24 mouse cellular contexts compared by ENCODE assay signal in genomic region chr4:87707386-87707785, GRCm38 (mm10).
DNase-seq lines count a peak whose midpoint lies in the region; ATAC-seq and TF ChIP-seq lines count a peak whose summit lies in the region.
"Had no signal": no experiment of that assay in that cellular context is flagged by ENCODE, and none has a peak within 500 bp of the region (broad histone marks: within the 10 kb centered on the region; RNA-seq: fewer than 3 reads in every experiment).

No protein-coding gene starts in this region.

- H3K79me2 ChIP-seq in heart, adult 2 months (replicated peaks; ENCODE audit: control insufficient read depth, insufficient read depth, low read length), result no peaks in the 10 kb centered on the region

- H3K36me3 ChIP-seq in heart, adult 2 months (ENCODE audit: control insufficient read depth, insufficient read depth, low read length), result no peaks in the 10 kb centered on the region
- H3K36me3 ChIP-seq: embryonic facial prominence, embryonic 10.5 days; embryonic facial prominence, embryonic 12.5 days; forebrain, embryonic 15.5 days; G1E had no signal

- TF ChIP-seq EP300 in heart, adult 2 months (IDR thresholded peaks at IDR 0.05; ENCODE audit: insufficient read depth, low read depth, low read length), result no peak

- 65% methylated on average over 2 of the region's 2 CpGs for WGBS in heart, adult 2 months

- no peak for TF ChIP-seq POLR2A in heart, adult 2 months (IDR thresholded peaks at IDR 0.05; ENCODE audit: insufficient read depth, low read depth, low read length)

- H3K9ac ChIP-seq in heart, adult 2 months (ENCODE audit: low read depth, low read length), result no peak overlapping the region
- H3K9ac ChIP-seq: embryonic facial prominence, embryonic 12.5 days; forebrain, embryonic 13.5 days; forebrain, embryonic 15.5 days; forebrain, postnatal 0 days had no signal

- DNase-seq in heart, adult 11 months, result peak; percentile 55
- DNase-seq in heart, adult 2 months, result no peak
- DNase-seq in ES-CJ7 (ENCODE audit: low read depth, low spot score) (peak; percentile 68), R1 (ENCODE audit: low read depth, low spot score) (peak; percentile 47)
- no peak for DNase-seq in cerebellum, postnatal 36 days
- DNase-seq: adrenal gland, adult 8-10 months; adrenal gland, postnatal 14 days; adrenal gland, postnatal 36 days; B cell, adult 2 months; cerebellum, adult 11-12 months; cerebellum, adult 8-10 months; cerebellum, adult 9-11 months; cerebellum, postnatal 14 days; forebrain, postnatal 0 days had no signal

- no peak overlapping the region for H3K4me3 ChIP-seq in heart, adult 2 months
- H3K4me3 ChIP-seq: embryonic facial prominence, embryonic 10.5 days; embryonic facial prominence, embryonic 12.5 days; forebrain, embryonic 13.5 days; forebrain, embryonic 15.5 days had no signal

- TF ChIP-seq CTCF in heart, adult 2 months (IDR thresholded peaks at IDR 0.05), result no peak

- intact Hi-C loops in heart, adult 2 months (cut with DNase I), result no loop called here

- no peaks in the 10 kb centered on the region for H3K4me1 ChIP-seq in heart, adult 2 months (ENCODE audit: control insufficient read depth, insufficient read depth, low read length)
- H3K4me1 ChIP-seq: embryonic facial prominence, embryonic 12.5 days had no signal

- no peak for ATAC-seq in inflammation-experienced regulatory T-cells, adult 6 months
- ATAC-seq: activated CD4-positive, CD25-positive, alpha-beta regulatory T cell, adult 4 months; CD4-positive, CD25-positive, alpha-beta regulatory T cell, adult 4 months; forebrain, embryonic 13.5 days; forebrain, embryonic 15.5 days; forebrain, postnatal 0 days; Patski had no signal

- H3K27me3 ChIP-seq in heart, adult 2 months (ENCODE audit: control insufficient read depth, insufficient read depth, low read length), result no peaks in the 10 kb centered on the region
- H3K27me3 ChIP-seq: CH12.LX; embryonic facial prominence, embryonic 12.5 days; forebrain, embryonic 13.5 days; forebrain, embryonic 15.5 days; Patski had no signal

- no peak overlapping the region for H3K27ac ChIP-seq in heart, adult 2 months
- H3K27ac ChIP-seq: embryonic facial prominence, embryonic 10.5 days; embryonic facial prominence, embryonic 12.5 days; forebrain, embryonic 13.5 days; forebrain, embryonic 15.5 days had no signal

Comparison
In these comparisons a context has a peak if more than half of its experiments do, and no peak if none do; other contexts are left out.
1. DNase-seq: peak in heart, adult 11 months (single experiment), ES-CJ7 (single experiment) and R1 (single experiment); none in heart, adult 2 months (0 of 2) and cerebellum, postnatal 36 days (0 of 2).